Mouse (Mus musculus): Measurements from ENCODE around the gene H2al1c. TPM values are rescaled to one million over a fixed set of nuclear protein-coding genes. Genes with fewer than 3 reads are reported as not detected.

Gene H2al1c
- total RNA-seq, 2 experiments from 2014 or later = not detected

Other genes with a start within 250 kb of the H2al1c start
- gene H2al1a, start 6.4 kb upstream of the H2al1c start, total RNA-seq (2021) = not detected
- not detected for gene H2al1b, start 3.2 kb upstream of the H2al1c start, total RNA-seq (2021)
- not detected for gene H2al1d, start 3.2 kb downstream of the H2al1c start, total RNA-seq (2021)
- gene H2al1e, start 6.3 kb downstream of the H2al1c start, total RNA-seq (2021) = not detected
- not detected for gene H2al1f, start 9.5 kb downstream of the H2al1c start, total RNA-seq (2021)
- not detected for gene H2al1g, start 12.6 kb downstream of the H2al1c start, total RNA-seq (2021)
- not detected for gene H2al1h, start 15.8 kb downstream of the H2al1c start, total RNA-seq (2021)
- gene H2al1i, start 19.0 kb downstream of the H2al1c start, total RNA-seq (2021) = not detected
- not detected for gene H2al1j, start 22.2 kb downstream of the H2al1c start, total RNA-seq (2021)